Mouse (Mus musculus): ENCODE results near the gene Gnai2.
"Not testable (repeated sequence)": the region's sequence is repeated elsewhere in the genome, so short reads cannot be mapped to it uniquely, and the experiment has no call there.

Gnai2 gene

DNA sequence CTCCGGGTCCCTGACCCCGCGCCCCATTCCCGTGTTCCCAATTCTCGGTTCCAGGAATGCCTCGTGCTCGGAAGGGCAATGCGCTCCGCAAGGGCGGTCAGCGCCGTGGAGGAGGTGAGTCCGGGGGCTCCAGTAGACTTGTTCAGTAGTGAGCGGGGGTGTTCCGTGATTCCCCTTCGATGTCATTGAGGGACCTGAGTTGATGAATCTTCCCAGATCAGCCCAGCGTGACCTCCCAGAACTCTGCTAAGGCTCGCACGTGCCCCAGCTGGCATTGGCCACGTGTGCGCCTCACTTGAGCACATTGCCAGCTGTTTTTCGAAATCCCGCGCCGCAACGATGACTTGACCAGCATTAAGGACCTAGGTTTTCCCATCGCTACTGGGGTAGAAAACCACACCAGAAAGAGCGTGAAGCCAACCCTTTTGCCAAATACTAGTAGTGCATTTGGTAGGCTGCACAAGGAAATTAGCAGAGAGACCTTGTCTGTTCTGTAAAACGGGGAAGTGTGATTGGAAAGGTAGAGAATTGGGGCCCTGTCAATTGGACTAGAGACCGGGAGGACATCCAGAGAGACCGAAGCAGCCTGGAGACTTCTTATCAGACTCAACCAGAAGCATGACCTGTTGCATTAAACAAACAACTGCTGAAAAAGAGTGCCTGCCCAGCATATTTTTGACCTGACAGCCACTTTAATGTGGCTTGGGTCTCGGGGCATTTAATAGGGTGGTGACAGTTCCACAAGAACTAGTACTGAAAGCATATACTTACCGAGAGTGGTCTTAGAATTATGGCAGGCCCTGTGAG is 47.1 kb downstream of the Gnai2 start:
- DNase-seq (ENCODE audit: low spot score in 2 of 2) = no peak

GRCm38 (mm10) chr9:107586974-107587832 is 48.0 kb downstream of the Gnai2 start, which contains the start of gene Ifrd2:
Ifrd2 (plus strand) TSS chr9:107587642.
- peak; percentile 97 to 99 for DNase-seq (ENCODE audit: low spot score in 2 of 2)

GRCm38 (mm10) chr9:107586504-107586903 is 48.7 kb downstream of the Gnai2 start:
- no peak for DNase-seq (ENCODE audit: low spot score in 2 of 2)

DNA sequence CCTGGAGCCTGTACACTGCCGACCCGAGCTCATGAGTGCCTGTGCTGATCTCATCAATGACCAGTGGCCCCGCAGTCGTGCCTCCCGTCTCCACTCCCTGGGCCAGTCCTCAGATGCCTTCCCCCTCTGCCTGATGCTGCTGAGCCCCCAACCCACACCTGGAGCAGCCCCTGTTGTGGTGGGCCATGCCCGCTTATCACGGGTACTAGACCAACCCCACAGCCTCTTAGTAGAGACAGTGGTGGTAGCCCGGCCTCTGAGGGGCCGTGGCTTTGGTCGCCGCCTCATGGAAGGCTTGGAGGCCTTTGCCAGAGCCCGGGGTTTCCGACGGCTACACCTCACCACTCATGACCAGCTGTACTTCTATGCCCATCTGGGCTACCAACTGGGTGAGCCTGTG is 52.0 kb downstream of the Gnai2 start:
- DNase-seq (ENCODE audit: low spot score in 2 of 2) = no peak

DNA sequence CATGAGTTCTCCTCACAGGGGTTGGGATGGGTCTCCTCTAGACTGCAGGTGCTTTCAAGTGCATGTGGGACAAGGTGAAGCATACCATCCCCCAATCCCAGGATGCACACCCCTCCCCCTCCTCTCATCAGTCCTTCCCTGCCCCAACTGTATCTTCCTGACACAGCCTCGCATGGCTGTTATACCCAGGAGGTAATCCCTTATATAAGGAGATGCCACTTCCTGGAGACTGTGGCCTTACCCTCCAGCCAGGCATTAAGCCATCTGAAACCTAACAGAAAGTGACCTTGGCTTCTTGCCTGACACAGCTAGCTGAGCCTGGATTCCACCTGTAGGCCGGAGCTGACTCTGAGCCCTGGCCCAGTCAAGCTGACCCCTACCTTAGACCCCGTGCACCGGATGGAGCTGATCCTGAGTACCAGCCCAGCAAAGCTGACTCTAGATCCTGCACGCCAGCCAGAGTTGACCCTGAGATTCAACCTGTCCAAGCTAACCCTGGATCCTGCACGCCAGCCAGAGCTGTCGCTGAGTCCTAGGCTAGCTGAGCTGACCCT is 52.6 kb downstream of the Gnai2 start:
- DNase-seq (ENCODE audit: low spot score in 2 of 2) = no peak

- DNase-seq (ENCODE audit: low spot score in 2 of 2) = no peak
Observed at GRCm38 (mm10) chr9:107581584-107581983, 53.6 kb downstream of the Gnai2 start.

DNA sequence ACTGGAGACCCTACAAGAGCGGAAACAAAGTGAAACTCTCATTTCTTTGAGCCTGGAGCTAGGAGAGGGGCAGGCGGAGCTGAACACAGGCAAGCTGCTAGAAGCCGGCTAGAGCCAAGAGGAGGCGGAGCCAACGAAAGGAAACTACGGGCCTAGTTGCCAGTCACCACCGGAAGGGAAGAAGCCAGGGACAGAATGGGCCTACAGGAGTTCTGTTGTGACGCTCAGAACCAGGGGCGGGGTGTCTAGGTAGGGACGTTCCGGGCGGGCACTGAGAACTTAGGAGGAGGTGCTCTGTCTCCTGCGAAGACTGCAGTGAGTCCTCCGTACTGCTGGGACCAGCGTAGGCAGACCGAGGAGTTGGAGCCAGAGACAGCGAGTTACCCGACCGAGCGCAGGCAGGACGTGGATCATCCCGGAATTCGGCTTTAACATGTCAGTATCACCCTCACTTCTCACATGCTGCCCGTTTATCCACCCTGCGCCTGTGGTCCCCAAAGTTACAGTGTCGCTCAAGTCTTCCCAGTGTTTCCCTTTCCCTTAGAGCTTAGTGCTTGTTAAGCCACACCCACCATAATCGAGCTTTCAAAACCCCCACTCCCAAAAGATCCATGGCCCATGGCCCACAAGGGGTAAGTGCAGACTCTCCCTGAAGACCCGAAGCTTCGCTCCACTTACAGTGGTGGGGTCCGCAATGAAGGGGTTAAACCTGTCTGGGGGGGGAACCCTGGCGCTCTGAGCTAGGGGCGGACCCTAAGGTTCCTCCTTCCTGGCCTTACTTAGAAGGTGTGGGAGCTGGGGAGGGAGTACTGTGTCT is 54.5 kb downstream of the Gnai2 start, which contains the start of gene Hyal3:
Hyal3 (plus strand) TSS at position 318 of the 817 bp plus-strand sequence.
- peak; percentile 89 to 94 for DNase-seq (ENCODE audit: low spot score in 2 of 2)

GRCm38 (mm10) chr9:107579023-107579900 is 55.9 kb downstream of the Gnai2 start:
- no peak for DNase-seq (ENCODE audit: low spot score in 2 of 2)

GRCm38 (mm10) chr9:107578587-107578986 is 56.6 kb downstream of the Gnai2 start, which contains the start of gene Naa80:
Naa80 (plus strand) TSS chr9:107578887.
- no peak for DNase-seq (ENCODE audit: low spot score in 2 of 2)

DNA sequence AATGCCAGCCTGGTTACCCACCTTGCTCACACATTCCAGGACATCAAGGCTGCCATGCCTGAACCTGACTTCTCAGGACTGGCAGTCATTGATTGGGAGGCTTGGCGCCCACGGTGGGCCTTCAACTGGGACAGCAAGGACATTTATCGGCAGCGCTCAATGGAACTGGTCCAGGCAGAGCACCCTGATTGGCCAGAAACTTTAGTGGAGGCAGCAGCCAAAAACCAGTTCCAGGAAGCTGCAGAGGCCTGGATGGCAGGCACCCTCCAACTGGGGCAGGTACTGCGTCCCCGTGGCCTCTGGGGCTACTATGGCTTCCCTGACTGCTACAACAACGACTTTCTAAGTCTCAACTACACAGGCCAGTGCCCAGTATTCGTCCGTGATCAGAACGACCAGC is 57.3 kb downstream of the Gnai2 start:
- DNase-seq (ENCODE audit: low spot score in 2 of 2) = no peak

DNA sequence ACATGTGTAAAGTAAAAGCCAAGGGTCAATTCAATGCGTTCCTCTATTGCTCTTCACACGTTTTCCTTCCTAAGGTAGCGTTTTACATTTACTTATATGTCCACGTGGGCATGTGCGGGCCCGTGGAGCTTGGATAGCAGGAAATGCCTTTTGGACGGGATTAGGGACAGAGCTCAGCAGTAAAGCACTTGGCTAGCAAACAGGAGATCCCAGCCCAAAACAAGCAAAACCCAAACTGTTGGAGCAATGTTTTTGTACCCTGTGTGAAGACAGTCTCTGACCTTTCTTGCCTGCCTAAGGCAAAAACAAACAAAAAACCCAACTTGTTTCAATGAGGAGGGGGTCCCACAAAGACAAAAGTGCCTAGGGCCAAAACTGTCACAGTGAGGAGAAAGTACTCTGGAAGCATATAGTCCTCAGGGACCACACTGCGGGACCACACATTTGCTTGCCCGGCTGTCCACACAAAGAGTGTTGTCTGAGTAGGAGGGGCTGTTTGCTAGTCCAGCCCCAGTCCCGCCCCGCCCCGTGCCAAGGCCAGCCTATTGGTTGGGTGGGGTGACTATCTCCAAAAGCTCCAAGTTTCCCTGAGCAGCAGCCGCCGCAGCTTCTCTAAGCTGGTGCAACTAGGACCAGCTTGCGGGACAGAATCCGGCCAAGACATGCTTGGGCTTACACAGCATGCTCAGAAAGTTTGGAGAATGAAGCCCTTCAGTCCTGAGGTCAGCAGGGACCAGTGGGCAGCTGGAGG is 58.6 kb downstream of the Gnai2 start, which contains the start of gene Hyal1:
Hyal1 (plus strand) TSS at position 571 of the 751 bp plus-strand sequence.
- DNase-seq (ENCODE audit: low spot score in 2 of 2) = no peak

GRCm38 (mm10) chr9:107575579-107576356 is 59.4 kb downstream of the Gnai2 start:
- DNase-seq (ENCODE audit: low spot score in 2 of 2) = no peak

DNA sequence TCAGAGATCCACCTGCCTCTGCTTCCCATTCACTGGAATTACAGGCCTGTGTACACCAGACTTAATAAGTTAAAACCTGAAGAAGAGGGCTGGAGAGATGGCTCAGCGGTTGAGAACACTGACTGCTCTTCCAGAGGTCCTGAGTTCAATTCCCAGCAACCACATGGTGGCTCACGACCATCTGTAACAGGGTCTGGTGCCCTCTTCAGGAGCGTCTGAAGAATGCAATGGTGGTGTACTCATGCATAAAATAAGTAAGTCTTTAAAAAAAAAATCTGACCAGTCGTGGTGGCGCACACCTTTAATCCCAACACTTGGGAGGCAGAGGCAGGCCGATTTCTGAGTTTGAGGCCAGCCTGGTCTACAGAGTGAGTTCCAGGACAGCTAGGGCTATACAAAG is 61.4 kb downstream of the Gnai2 start:
- not testable (repeated sequence) for DNase-seq (ENCODE audit: low spot score in 2 of 2)

- DNase-seq (ENCODE audit: low spot score in 2 of 2) = no peak
Observed at GRCm38 (mm10) chr9:107572327-107572662, 62.9 kb downstream of the Gnai2 start.

GRCm38 (mm10) chr9:107571534-107572326 is 63.4 kb downstream of the Gnai2 start:
- DNase-seq (ENCODE audit: low spot score in 2 of 2) = no peak

DNA sequence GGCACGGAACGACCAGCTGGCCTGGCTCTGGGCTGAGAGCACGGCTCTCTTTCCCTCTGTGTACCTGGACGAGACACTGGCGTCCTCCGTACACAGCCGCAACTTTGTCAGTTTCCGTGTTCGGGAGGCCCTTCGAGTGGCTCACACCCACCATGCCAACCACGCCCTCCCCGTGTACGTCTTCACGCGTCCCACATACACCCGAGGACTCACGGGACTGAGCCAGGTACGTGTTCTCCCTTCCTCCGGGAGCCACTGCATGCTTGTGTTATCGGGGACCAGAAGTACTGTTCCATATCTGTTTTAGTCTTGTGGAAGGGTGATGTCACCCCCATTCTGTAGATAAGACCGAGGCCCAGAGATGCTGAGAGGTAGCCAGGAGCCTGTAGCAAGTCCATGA is 64.3 kb downstream of the Gnai2 start:
- DNase-seq (ENCODE audit: low spot score in 2 of 2) = no peak

DNA sequence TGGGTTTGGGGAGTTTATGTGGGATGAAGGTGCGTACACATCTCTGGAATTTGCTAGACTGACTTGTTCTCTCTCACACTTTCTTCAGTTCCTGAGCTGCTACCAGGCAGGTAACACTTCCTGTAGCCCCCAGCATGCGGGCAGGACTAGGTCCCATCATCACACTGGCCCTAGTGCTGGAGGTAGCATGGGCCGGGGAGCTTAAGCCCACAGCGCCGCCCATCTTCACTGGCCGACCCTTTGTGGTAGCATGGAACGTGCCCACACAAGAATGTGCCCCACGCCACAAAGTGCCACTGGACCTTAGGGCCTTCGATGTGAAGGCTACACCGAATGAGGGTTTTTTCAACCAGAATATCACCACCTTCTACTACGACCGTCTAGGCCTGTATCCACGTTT is 65.2 kb downstream of the Gnai2 start:
- no peak for DNase-seq (ENCODE audit: low spot score in 2 of 2)

- DNase-seq (ENCODE audit: low spot score in 2 of 2) = no peak
Observed at GRCm38 (mm10) chr9:107569270-107569669, 65.9 kb downstream of the Gnai2 start.
